Mouse (Mus musculus) cerebellum, postnatal 4 days (tissue): ENCODE measurements around the gene Gm3047.
"Not testable (repeated sequence)": the region's sequence is repeated elsewhere in the genome, so short reads cannot be mapped to it uniquely, and the experiment has no call there.

ENCODE experiments used
- DNase-seq, 2 experiments: peaks; one replicate each; pipeline ENCODE4 v3.0.0; 2022; ENCODE audit warnings: low spot score in 2 of 2, mixed read lengths in 1 of 2

Gene Gm3047

DNA sequence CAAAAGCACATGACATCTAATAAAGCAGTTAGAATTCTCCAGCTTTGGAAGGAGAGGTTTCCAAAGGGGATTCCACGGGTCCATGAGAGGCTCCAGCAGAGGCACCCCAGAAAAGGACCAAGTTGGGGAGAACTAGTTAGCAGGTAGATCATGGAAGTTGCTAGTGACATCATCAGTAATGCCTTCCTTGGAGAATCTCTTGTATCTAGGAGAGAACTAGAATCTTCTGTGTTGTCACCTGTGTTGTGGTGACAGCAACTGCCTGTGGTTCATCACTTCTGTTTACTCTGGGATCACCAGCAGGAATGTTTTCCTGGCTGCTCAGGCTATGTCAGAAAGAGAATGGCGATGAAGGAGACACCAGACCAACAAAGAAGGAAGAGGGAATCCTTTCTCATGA is at the start of gene Gm3047:
TSS of gene Gm3047 (plus strand) at position 301 of the 400 bp plus-strand sequence.
- DNase-seq: not testable (repeated sequence)
